Mouse (Mus musculus) thymus, postnatal 36 days (tissue): ENCODE results near the gene Wfdc8.
"Not testable (repeated sequence)": the region's sequence is repeated elsewhere in the genome, so short reads cannot be mapped to it uniquely, and the experiment has no call there.

Experiments
- DNase-seq, 2 experiments: peaks; one replicate each; pipeline ENCODE4 v3.0.0; 2022; ENCODE audit warnings: mixed read lengths in 2 of 2

Gene Wfdc8

GRCm38 (mm10) chr2:164613471-164613870 is at the start of gene Wfdc8, which contains the start of gene Wfdc6b:
Wfdc8 (minus strand) TSS chr2:164613626.
Wfdc6b (plus strand) TSS chr2:164613522.
- not testable (repeated sequence) for DNase-seq

GRCm38 (mm10) chr2:164656483-164656882 is 43.1 kb upstream of the Wfdc8 start, which contains the start of gene Wfdc9:
Wfdc9 (minus strand) TSS chr2:164656583.
- no peak for DNase-seq

- DNase-seq, result peak; percentile 49
Observed at GRCm38 (mm10) chr2:164655858-164656257, 42.4 kb upstream of the Wfdc8 start, which contains the start of gene Wfdc10. Wfdc10 (plus strand) TSS chr2:164656046.

GRCm38 (mm10) chr2:164641881-164642673 is 28.7 kb upstream of the Wfdc8 start:
- no peak for DNase-seq

GRCm38 (mm10) chr2:164641129-164641528 is 27.7 kb upstream of the Wfdc8 start:
- DNase-seq, result no peak

- DNase-seq, result no peak
Observed at GRCm38 (mm10) chr2:164638696-164639095, 25.3 kb upstream of the Wfdc8 start, which contains the start of gene Wfdc16. Wfdc16 (minus strand) TSS chr2:164638796.

- no peak for DNase-seq
Observed at GRCm38 (mm10) chr2:164635266-164635665, 21.8 kb upstream of the Wfdc8 start.

GRCm38 (mm10) chr2:164621775-164622174 is 8.3 kb upstream of the Wfdc8 start:
- no peak for DNase-seq

- DNase-seq, result no peak
Observed at GRCm38 (mm10) chr2:164619050-164619449, 5.6 kb upstream of the Wfdc8 start.

- DNase-seq, result no peak
Observed at GRCm38 (mm10) chr2:164615386-164615785, 2.0 kb upstream of the Wfdc8 start.

GRCm38 (mm10) chr2:164608781-164609180 is 4.6 kb downstream of the Wfdc8 start:
- no peak for DNase-seq

- no peak for DNase-seq
Observed at GRCm38 (mm10) chr2:164604411-164604810, 9.0 kb downstream of the Wfdc8 start.

- no peak for DNase-seq
Observed at GRCm38 (mm10) chr2:164603482-164603881, 9.9 kb downstream of the Wfdc8 start.

- DNase-seq, result no peak
Observed at GRCm38 (mm10) chr2:164600179-164600578, 13.2 kb downstream of the Wfdc8 start.

GRCm38 (mm10) chr2:164593494-164593893 is 19.9 kb downstream of the Wfdc8 start, which contains the start of gene Eppin:
Eppin (minus strand) TSS chr2:164593594.
- DNase-seq, result no peak

GRCm38 (mm10) chr2:164592014-164592413 is 21.4 kb downstream of the Wfdc8 start:
- no peak for DNase-seq

GRCm38 (mm10) chr2:164585025-164585725 is 28.3 kb downstream of the Wfdc8 start, which contains the start of gene Wfdc6a:
Wfdc6a (minus strand) TSS chr2:164585447.
- DNase-seq, result not testable (repeated sequence)

- DNase-seq, result not testable (repeated sequence)
Observed at GRCm38 (mm10) chr2:164573359-164573758, 40.1 kb downstream of the Wfdc8 start, which contains the start of gene Spint3. Spint3 (minus strand) TSS chr2:164573459.

- no peak for DNase-seq
Observed at GRCm38 (mm10) chr2:164567460-164567859, 46.0 kb downstream of the Wfdc8 start.

- DNase-seq, result no peak
Observed at GRCm38 (mm10) chr2:164566997-164567396, 46.4 kb downstream of the Wfdc8 start.

- DNase-seq, result no peak
Observed at GRCm38 (mm10) chr2:164564346-164564745, 49.1 kb downstream of the Wfdc8 start.

GRCm38 (mm10) chr2:164563339-164564038 is 49.9 kb downstream of the Wfdc8 start:
- peak in 1 of 2 experiments; percentile 6 for DNase-seq
